Mouse (Mus musculus) hematopoietic multipotent progenitor cell, adult 10-12 weeks (in vitro differentiated cells): ENCODE measurements around the gene Setd4. TPM values are rescaled to one million over a fixed set of nuclear protein-coding genes. Genes with fewer than 3 reads are reported as not detected.

ENCODE experiments used
- polyA plus RNA-seq: library from polyadenylated mRNA; stranded (reverse); fragments of >175 nt; gene quantifications from 2 replicates; pipeline ENCODE4 v1.2.3, GENCODE M21; 2012; ENCODE audit warnings: low replicate concordance

Setd4 gene
- polyA plus RNA-seq, result 3.5 and 4.2 TPM in 2 replicates

GRCm38 (mm10) chr16:93603439-93604212, at the start of gene Setd4:
Gene Setd4, minus strand, starts transcription at chr16:93604063.

DNA sequence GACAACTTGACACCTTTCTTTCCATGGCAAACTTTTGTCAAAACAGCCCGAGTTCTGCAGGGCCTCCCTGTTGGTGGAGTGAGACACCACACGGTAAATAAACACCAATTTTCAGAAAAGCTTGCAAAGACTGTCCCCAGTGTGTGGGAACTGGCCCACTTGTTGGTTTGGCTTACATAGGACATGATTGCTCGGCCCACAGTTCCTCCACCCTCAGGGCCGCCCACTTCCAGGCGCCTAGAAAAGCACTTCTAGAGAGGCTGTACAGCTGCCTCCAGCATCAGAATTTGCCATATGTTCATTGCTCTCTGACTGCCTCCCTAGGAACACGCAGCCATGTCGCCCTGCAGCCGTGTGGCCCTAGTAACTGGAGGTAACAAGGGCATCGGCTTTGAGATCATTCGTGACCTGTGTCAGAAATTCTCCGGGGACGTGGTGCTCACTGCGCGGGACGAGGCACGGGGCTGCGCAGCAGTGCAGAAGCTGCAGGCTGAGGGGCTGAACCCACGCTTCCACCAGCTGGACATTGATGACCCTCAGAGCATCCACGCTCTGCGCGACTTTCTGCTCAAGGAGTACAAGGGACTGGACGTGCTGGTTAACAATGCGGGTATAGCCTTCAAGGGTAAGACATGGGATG, 24.0 kb upstream of the Setd4 start, which contains the start of gene Gm5678:
Gene Gm5678 (plus strand): TSS at position 337 of the 640 bp plus-strand sequence.

GRCm38 (mm10) chr16:93605553-93605952, 1.7 kb upstream of the Setd4 start, which contains the start of gene Cbr1:
Gene Cbr1, plus strand, starts transcription at chr16:93605853.

Other genes starting within 250 kb of the Setd4 start
- gene Cbr1, start 1.8 kb upstream of the Setd4 start, polyA plus RNA-seq, result 34.0 and 57.0 TPM in 2 replicates
- not detected in 2 replicates for gene Gm5678, start 24.0 kb upstream of the Setd4 start, polyA plus RNA-seq
- gene Cbr3, start 79.2 kb upstream of the Setd4 start, polyA plus RNA-seq, result 3.7 and 7.8 TPM in 2 replicates
- gene Dop1b, start 107.8 kb upstream of the Setd4 start, polyA plus RNA-seq, result 36.9 and 40.7 TPM in 2 replicates
- gene Morc3, start 228.1 kb upstream of the Setd4 start, polyA plus RNA-seq, result 11.4 and 20.7 TPM in 2 replicates